12 mouse cellular contexts compared by ENCODE assay signal in the genomic region with DNA sequence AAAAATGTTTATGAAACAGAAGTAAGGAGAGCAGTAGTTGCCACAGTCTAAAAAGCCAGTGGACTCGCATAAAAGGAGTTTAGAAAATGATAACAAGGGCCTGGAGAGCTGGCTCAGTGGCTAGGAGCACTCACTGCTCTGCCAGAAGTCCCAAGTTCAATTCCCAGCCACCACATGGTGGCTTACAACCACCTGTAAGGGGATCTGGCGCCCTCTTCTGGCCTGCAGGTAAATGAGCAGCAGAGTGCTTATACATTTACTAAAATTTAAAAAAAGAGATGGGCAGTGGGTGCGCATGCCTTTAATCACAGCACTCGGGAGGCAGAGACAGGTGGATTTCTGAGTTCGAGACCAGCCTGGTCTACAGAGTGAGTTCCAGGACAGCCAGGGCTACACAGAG. TPM values are rescaled to one million over a fixed set of nuclear protein-coding genes. Genes with fewer than 3 reads are reported as not detected.
A peak's percentile ranks its signal among the peaks of the same experiment; 100 is the strongest.
DNase-seq lines count a peak whose midpoint lies in the region; ATAC-seq and TF ChIP-seq lines count a peak whose summit lies in the region.
"Had no signal": no experiment of that assay in that cellular context is flagged by ENCODE, and none has a peak within 500 bp of the region (broad histone marks: within the 10 kb centered on the region; RNA-seq: fewer than 3 reads in every experiment).

No protein-coding gene starts in this region.

- peak; percentile 43; the same call in 1 of the 2 replicates for TF ChIP-seq CTCF in lung, embryonic 14.5 days (IDR thresholded peaks at IDR 0.05; ENCODE audit: low read depth)

- H3K27ac ChIP-seq in lung, embryonic 14.5 days (ENCODE audit: low read depth), result no peak overlapping the region
- H3K27ac ChIP-seq: hindbrain, embryonic 15.5 days; macrophage had no signal

- no peaks in the 10 kb centered on the region for H3K27me3 ChIP-seq in lung, embryonic 14.5 days (ENCODE audit: insufficient read depth, low read length)
- H3K27me3 ChIP-seq in splenic B cell, adult 2 months (ENCODE audit: control insufficient read depth, insufficient read depth, low read length, poor library complexity, severe bottlenecking), result no peaks in the 10 kb centered on the region
- H3K27me3 ChIP-seq: hindbrain, embryonic 15.5 days had no signal

- WGBS in lung, embryonic 14.5 days, result 68% methylated on average over 5 of the region's 5 CpGs

- H3K9ac ChIP-seq in lung, embryonic 14.5 days, result no peak overlapping the region
- H3K9ac ChIP-seq: hindbrain, embryonic 15.5 days had no signal

- H3K4me3 ChIP-seq in lung, embryonic 14.5 days (ENCODE audit: low read depth, low read length), result no peak overlapping the region
- H3K4me3 ChIP-seq: hindbrain, embryonic 15.5 days had no signal

- H3K9me3 ChIP-seq in lung, embryonic 14.5 days (ENCODE audit: low read depth, low read length), result no peaks in the 10 kb centered on the region
- H3K9me3 ChIP-seq: hindbrain, embryonic 15.5 days had no signal

- no peak for ATAC-seq in lung, embryonic 14.5 days (ENCODE audit: insufficient read depth)

- H3K4me1 ChIP-seq in lung, embryonic 14.5 days (ENCODE audit: insufficient read depth), result no peaks in the 10 kb centered on the region
- H3K4me1 ChIP-seq: hindbrain, embryonic 15.5 days had no signal

- H3K36me3 ChIP-seq in lung, embryonic 14.5 days (ENCODE audit: insufficient read depth), result no peaks in the 10 kb centered on the region
- H3K36me3 ChIP-seq in splenic B cell, adult 2 months (ENCODE audit: control insufficient read depth, insufficient read depth, low read length, poor library complexity, severe bottlenecking), result no peaks in the 10 kb centered on the region
- H3K36me3 ChIP-seq: hindbrain, embryonic 15.5 days had no signal

- no peak overlapping the region for H3K4me2 ChIP-seq in lung, embryonic 14.5 days
- H3K4me2 ChIP-seq: hindbrain, embryonic 15.5 days had no signal

- peak; percentile 25 for DNase-seq in embryo, embryonic 11 days
- no peak for DNase-seq in embryo, embryonic 10 days (ENCODE audit: low spot score)
- peak; percentile 35 for DNase-seq in lung, embryonic 14.5 days
- no peak for DNase-seq in lung, postnatal 4 days
- DNase-seq in WW6 (ENCODE audit: low read depth, low spot score), result peak; percentile 56
- DNase-seq in splenic B cell, adult 2 months (ENCODE audit: low read depth, low spot score), result peak; percentile 70
- DNase-seq in gastrocnemius, postnatal 25 days, result no peak
- no peak for DNase-seq in retina, embryonic 14.5 days (ENCODE audit: low spot score)
- DNase-seq: cerebellum, postnatal 36 days had no signal

RNA-seq across cellular contexts. Expression of a gene that starts 11.8 kb away (rescaled TPM):
- polyA plus RNA-seq in lung, embryonic 14.5 days (2014; fragmentation: Nextera tagmentation; extraction: Ambion mirVana), result not detected in 2 replicates
- not detected for total RNA-seq in gastrocnemius, postnatal 25 days (2021)
- total RNA-seq: neutrophil, adult 5-6 weeks had no signal
- polyA plus RNA-seq: hindbrain, embryonic 15.5 days; macrophage had no signal

RNA-seq across cellular contexts. Expression of a gene that starts 22.6 kb away (rescaled TPM):
- 24.5 and 24.7 TPM in 2 replicates for polyA plus RNA-seq in lung, embryonic 14.5 days (2014; fragmentation: Nextera tagmentation; extraction: Ambion mirVana)
- total RNA-seq in gastrocnemius, postnatal 25 days (2021), result 1 to 10 TPM; 6.2 to 7.4 TPM

Comparison
In these comparisons a context has a peak if more than half of its experiments do, and no peak if none do; other contexts are left out.
1. DNase-seq: peak in embryo, embryonic 11 days (single experiment), lung, embryonic 14.5 days (single experiment), WW6 (single experiment) and splenic B cell, adult 2 months (single experiment); none in embryo, embryonic 10 days (single experiment), lung, postnatal 4 days (0 of 2), gastrocnemius, postnatal 25 days (single experiment) and retina, embryonic 14.5 days (single experiment).